Mouse (Mus musculus) gastrocnemius, postnatal 25 days (tissue): ENCODE measurements at regions not wholly inside any gene's neighbourhood (a gene's known extent, or its start where the extent isn't known, plus 50 kb on each side); places are given as distances from the start of the nearest gene placed in this dataset.
A peak's percentile ranks its signal among the peaks of the same experiment; 100 is the strongest.

Experiments
- DNase-seq: peaks from one replicate; pipeline ENCODE4 v3.0.0; 2022

GRCm38 (mm10) chr6:51215371-51215770 is 217.1 kb upstream of the Nfe2l3 start:
- DNase-seq: no peak

- DNase-seq: peak; percentile 66
Observed at GRCm38 (mm10) chr6:51216472-51216871, 216.0 kb upstream of the Nfe2l3 start.

GRCm38 (mm10) chr6:51219691-51220090 is 212.8 kb upstream of the Nfe2l3 start:
- DNase-seq: no peak

GRCm38 (mm10) chr6:51220778-51221177 is 211.7 kb upstream of the Nfe2l3 start:
- no peak for DNase-seq

- no peak for DNase-seq
Observed at GRCm38 (mm10) chr6:51236077-51236740, 196.3 kb upstream of the Nfe2l3 start.

- DNase-seq: no peak
Observed at GRCm38 (mm10) chr6:51240039-51240438, 192.4 kb upstream of the Nfe2l3 start.

- no peak for DNase-seq
Observed at GRCm38 (mm10) chr6:51250233-51250632, 182.2 kb upstream of the Nfe2l3 start.

- DNase-seq: no peak
Observed at GRCm38 (mm10) chr6:51251432-51251831, 181.0 kb upstream of the Nfe2l3 start.

- DNase-seq: no peak
Observed at GRCm38 (mm10) chr6:51252721-51253120, 179.7 kb upstream of the Nfe2l3 start.

- no peak for DNase-seq
Observed at GRCm38 (mm10) chr6:51256631-51257030, 175.8 kb upstream of the Nfe2l3 start.

- DNase-seq: no peak
Observed at GRCm38 (mm10) chr6:51257524-51257923, 174.9 kb upstream of the Nfe2l3 start.

- DNase-seq: no peak
Observed at GRCm38 (mm10) chr6:51258304-51258703, 174.2 kb upstream of the Nfe2l3 start.

GRCm38 (mm10) chr6:51263595-51263994 is 168.9 kb upstream of the Nfe2l3 start:
- no peak for DNase-seq

GRCm38 (mm10) chr6:51265329-51265728 is 167.1 kb upstream of the Nfe2l3 start:
- DNase-seq: no peak

GRCm38 (mm10) chr6:51266721-51267120 is 165.7 kb upstream of the Nfe2l3 start:
- DNase-seq: no peak

- DNase-seq: no peak
Observed at GRCm38 (mm10) chr6:51267888-51268287, 164.6 kb upstream of the Nfe2l3 start.

- no peak for DNase-seq
Observed at GRCm38 (mm10) chr6:51268931-51269330, 163.5 kb upstream of the Nfe2l3 start.

- DNase-seq: no peak
Observed at GRCm38 (mm10) chr6:51269617-51270016, 162.9 kb upstream of the Nfe2l3 start.

- peak; percentile 88 for DNase-seq
Observed at GRCm38 (mm10) chr6:51270216-51271127, 162.0 kb upstream of the Nfe2l3 start.

GRCm38 (mm10) chr6:51271128-51271480 is 161.4 kb upstream of the Nfe2l3 start:
- DNase-seq: no peak

GRCm38 (mm10) chr6:51272136-51272736 is 160.2 kb upstream of the Nfe2l3 start:
- DNase-seq: no peak

GRCm38 (mm10) chr6:51279491-51279890 is 153.0 kb upstream of the Nfe2l3 start:
- DNase-seq: no peak

GRCm38 (mm10) chr6:51280231-51280630 is 152.2 kb upstream of the Nfe2l3 start:
- DNase-seq: no peak
